Mouse (Mus musculus): ENCODE measurements around the gene Ncor2. TPM values are rescaled to one million over a fixed set of nuclear protein-coding genes. Genes with fewer than 3 reads are reported as not detected.

The Ncor2 gene
- polyA plus RNA-seq, 1 experiment from 2014 or later = 23.6 TPM

GRCm38 (mm10) chr5:125056696-125057554, 122.1 kb downstream of the Ncor2 start:
- Histone ChIP-seq H3K4me1 (ENCODE audit: control insufficient read depth, insufficient read depth, low read length) (peaks cover 47% of the 10 kb centered on the region), H3K9me3 (ENCODE audit: control insufficient read depth, low read length) (no peaks in the 10 kb centered on the region), H3K27ac (replicated peaks; ENCODE audit: low read depth, low read length) (peak overlapping the region; percentile 57), H3K36me3 (ENCODE audit: control insufficient read depth, insufficient read depth, low read length) (peaks cover 2% of the 10 kb centered on the region; the same call in 1 of the 2 replicates), H3K9ac (ENCODE audit: low read length) (no peak overlapping the region), H3K4me3 (ENCODE audit: low read depth, low read length) (no peak overlapping the region), H3K27me3 (ENCODE audit: control insufficient read depth, insufficient read depth, low read length) (no peaks in the 10 kb centered on the region), H3K4me2 (ENCODE audit: low read depth, severe bottlenecking) (peak overlapping the region; percentile 60)
- ATAC-seq (ENCODE audit: insufficient number of reproducible peaks, low FRiP score, low TSS enrichment, low read depth) = peak; percentile 61
- peak; percentile 65 for DNase-seq (ENCODE audit: low spot score)
- 2% methylated on average over 19 of the region's 19 CpGs for WGBS

- no peaks in the 10 kb centered on the region for H3K27me3 ChIP-seq (ENCODE audit: control insufficient read depth, insufficient read depth, low read length)
- peak overlapping the region; percentile 1; the same call in 1 of the 2 replicates for H3K27ac ChIP-seq (replicated peaks; ENCODE audit: low read depth, low read length)
- ATAC-seq (ENCODE audit: insufficient number of reproducible peaks, low FRiP score, low TSS enrichment, low read depth) (peak; percentile 3; the same call in 1 of the 2 replicates), DNase-seq (ENCODE audit: low spot score) (peak; percentile 62)
- no peaks in the 10 kb centered on the region for H3K9me3 ChIP-seq (ENCODE audit: control insufficient read depth, low read length)
- 11% methylated on average over 6 of the region's 6 CpGs for WGBS
- no peak overlapping the region for H3K9ac ChIP-seq (ENCODE audit: low read length)
- no peak overlapping the region for H3K4me3 ChIP-seq (ENCODE audit: low read depth, low read length)
- H3K4me2 ChIP-seq (ENCODE audit: low read depth, severe bottlenecking) = peak overlapping the region; percentile 60
- peaks cover 2% of the 10 kb centered on the region; the same call in 1 of the 2 replicates for H3K36me3 ChIP-seq (ENCODE audit: control insufficient read depth, insufficient read depth, low read length)
- peaks cover 47% of the 10 kb centered on the region for H3K4me1 ChIP-seq (ENCODE audit: control insufficient read depth, insufficient read depth, low read length)
Measured at GRCm38 (mm10) chr5:125056331-125056695, 122.7 kb downstream of the Ncor2 start.

- ATAC-seq (ENCODE audit: insufficient number of reproducible peaks, low FRiP score, low TSS enrichment, low read depth) (peak; percentile 20; the same call in 1 of the 2 replicates), DNase-seq (ENCODE audit: low spot score) (peak; percentile 26)
- H3K36me3 ChIP-seq (ENCODE audit: control insufficient read depth, insufficient read depth, low read length) = peaks cover 2% of the 10 kb centered on the region; the same call in 1 of the 2 replicates
- H3K9me3 ChIP-seq (ENCODE audit: control insufficient read depth, low read length) = no peaks in the 10 kb centered on the region
- peaks cover 47% of the 10 kb centered on the region for H3K4me1 ChIP-seq (ENCODE audit: control insufficient read depth, insufficient read depth, low read length)
- H3K4me3 ChIP-seq (ENCODE audit: low read depth, low read length) = no peak overlapping the region
- 38% methylated on average over 8 of the region's 8 CpGs for WGBS
- no peaks in the 10 kb centered on the region for H3K27me3 ChIP-seq (ENCODE audit: control insufficient read depth, insufficient read depth, low read length)
- no peak overlapping the region for H3K9ac ChIP-seq (ENCODE audit: low read length)
- H3K27ac ChIP-seq (replicated peaks; ENCODE audit: low read depth, low read length) = 0 out of 2 replicates have a peak overlapping the region, but pooled peaks have one; percentile 1
- H3K4me2 ChIP-seq (ENCODE audit: low read depth, severe bottlenecking) = peak overlapping the region; percentile 27
Measured at GRCm38 (mm10) chr5:125055901-125056300, 123.1 kb downstream of the Ncor2 start.

GRCm38 (mm10) chr5:125053661-125054060, 125.4 kb downstream of the Ncor2 start:
- Histone ChIP-seq H3K4me3 (ENCODE audit: low read depth, low read length) (no peak overlapping the region), H3K9ac (ENCODE audit: low read length) (no peak overlapping the region), H3K4me2 (ENCODE audit: low read depth, severe bottlenecking) (no peak overlapping the region), H3K9me3 (ENCODE audit: control insufficient read depth, low read length) (no peaks in the 10 kb centered on the region), H3K36me3 (ENCODE audit: control insufficient read depth, insufficient read depth, low read length) (peaks cover 10% of the 10 kb centered on the region), H3K27ac (replicated peaks; ENCODE audit: low read depth, low read length) (no peak overlapping the region), H3K4me1 (ENCODE audit: control insufficient read depth, insufficient read depth, low read length) (peaks cover 32% of the 10 kb centered on the region), H3K27me3 (ENCODE audit: control insufficient read depth, insufficient read depth, low read length) (no peaks in the 10 kb centered on the region)
- WGBS = 87% methylated on average over 7 of the region's 7 CpGs
- DNase-seq (ENCODE audit: low spot score) (no peak), ATAC-seq (ENCODE audit: insufficient number of reproducible peaks, low FRiP score, low TSS enrichment, low read depth) (no peak)

- Histone ChIP-seq H3K9ac (ENCODE audit: low read length) (no peak overlapping the region), H3K4me3 (ENCODE audit: low read depth, low read length) (no peak overlapping the region), H3K27me3 (ENCODE audit: control insufficient read depth, insufficient read depth, low read length) (no peaks in the 10 kb centered on the region), H3K27ac (replicated peaks; ENCODE audit: low read depth, low read length) (no peak overlapping the region), H3K4me1 (ENCODE audit: control insufficient read depth, insufficient read depth, low read length) (peaks cover 25% of the 10 kb centered on the region), H3K36me3 (ENCODE audit: control insufficient read depth, insufficient read depth, low read length) (peaks cover 16% of the 10 kb centered on the region), H3K4me2 (ENCODE audit: low read depth, severe bottlenecking) (no peak overlapping the region), H3K9me3 (ENCODE audit: control insufficient read depth, low read length) (no peaks in the 10 kb centered on the region)
- ATAC-seq (ENCODE audit: insufficient number of reproducible peaks, low FRiP score, low TSS enrichment, low read depth) (no peak), DNase-seq (ENCODE audit: low spot score) (no peak)
- WGBS = 70% methylated on average over 23 of the region's 23 CpGs
Measured at GRCm38 (mm10) chr5:125052603-125053488, 126.2 kb downstream of the Ncor2 start.

GRCm38 (mm10) chr5:125052237-125052602, 126.8 kb downstream of the Ncor2 start:
- Histone ChIP-seq H3K4me1 (ENCODE audit: control insufficient read depth, insufficient read depth, low read length) (peaks cover 18% of the 10 kb centered on the region), H3K27ac (replicated peaks; ENCODE audit: low read depth, low read length) (no peak overlapping the region), H3K27me3 (ENCODE audit: control insufficient read depth, insufficient read depth, low read length) (no peaks in the 10 kb centered on the region), H3K4me2 (ENCODE audit: low read depth, severe bottlenecking) (no peak overlapping the region), H3K9me3 (ENCODE audit: control insufficient read depth, low read length) (no peaks in the 10 kb centered on the region), H3K4me3 (ENCODE audit: low read depth, low read length) (no peak overlapping the region), H3K36me3 (ENCODE audit: control insufficient read depth, insufficient read depth, low read length) (peaks cover 20% of the 10 kb centered on the region), H3K9ac (ENCODE audit: low read length) (no peak overlapping the region)
- no peak for DNase-seq (ENCODE audit: low spot score)
- WGBS = 84% methylated on average over 10 of the region's 10 CpGs
- ATAC-seq (ENCODE audit: insufficient number of reproducible peaks, low FRiP score, low TSS enrichment, low read depth) = no peak

- Histone ChIP-seq H3K27me3 (ENCODE audit: control insufficient read depth, insufficient read depth, low read length) (no peaks in the 10 kb centered on the region), H3K9me3 (ENCODE audit: control insufficient read depth, low read length) (no peaks in the 10 kb centered on the region), H3K4me3 (ENCODE audit: low read depth, low read length) (no peak overlapping the region), H3K27ac (replicated peaks; ENCODE audit: low read depth, low read length) (no peak overlapping the region), H3K4me1 (ENCODE audit: control insufficient read depth, insufficient read depth, low read length) (no peaks in the 10 kb centered on the region), H3K36me3 (ENCODE audit: control insufficient read depth, insufficient read depth, low read length) (peaks cover 31% of the 10 kb centered on the region), H3K4me2 (ENCODE audit: low read depth, severe bottlenecking) (no peak overlapping the region), H3K9ac (ENCODE audit: low read length) (no peak overlapping the region)
- DNase-seq (ENCODE audit: low spot score) = no peak
- 94% methylated on average over 4 of the region's 4 CpGs for WGBS
- no peak for ATAC-seq (ENCODE audit: insufficient number of reproducible peaks, low FRiP score, low TSS enrichment, low read depth)
Measured at GRCm38 (mm10) chr5:125049481-125049880, 129.5 kb downstream of the Ncor2 start.

GRCm38 (mm10) chr5:125046436-125046835, 132.6 kb downstream of the Ncor2 start:
- 83% methylated on average over 5 of the region's 5 CpGs for WGBS
- Histone ChIP-seq H3K27me3 (ENCODE audit: control insufficient read depth, insufficient read depth, low read length) (no peaks in the 10 kb centered on the region), H3K9me3 (ENCODE audit: control insufficient read depth, low read length) (no peaks in the 10 kb centered on the region), H3K4me3 (ENCODE audit: low read depth, low read length) (no peak overlapping the region), H3K4me2 (ENCODE audit: low read depth, severe bottlenecking) (no peak overlapping the region), H3K4me1 (ENCODE audit: control insufficient read depth, insufficient read depth, low read length) (no peaks in the 10 kb centered on the region), H3K9ac (ENCODE audit: low read length) (no peak overlapping the region), H3K27ac (replicated peaks; ENCODE audit: low read depth, low read length) (no peak overlapping the region), H3K36me3 (ENCODE audit: control insufficient read depth, insufficient read depth, low read length) (peaks cover 34% of the 10 kb centered on the region)
- no peak for DNase-seq (ENCODE audit: low spot score)
- ATAC-seq (ENCODE audit: insufficient number of reproducible peaks, low FRiP score, low TSS enrichment, low read depth) = no peak
